Mouse (Mus musculus) hindbrain, postnatal 0 days (tissue): ENCODE measurements at regions not wholly inside any gene's neighbourhood (a gene's known extent, or its start where the extent isn't known, plus 50 kb on each side); places are given as distances from the start of the nearest gene placed in this dataset.

Experiments
- ATAC-seq: fragments of 200-750 bp; cut with Nextera tagmentation; 2 replicates; pipeline ENCODE4 v1.8.0; 2017; ENCODE audit warnings: mild to moderate bottlenecking, moderate TSS enrichment, moderate library complexity
- DNase-seq: peaks from one replicate; pipeline ENCODE4 v3.0.0-alpha.2; 2015; ENCODE audit warnings: low spot score
- H3K27ac ChIP-seq: fragments of 300-500 bp; sonication (generic); 2 replicates; pipeline ENCODE4 v1.5.1; 2014; ENCODE audit warnings: mild to moderate bottlenecking
- H3K27me3 ChIP-seq: fragments of 300-500 bp; sonication (generic); 2 replicates; pipeline ENCODE4 v1.6.1; 2014; ENCODE audit warnings: low read length, mixed read lengths; ENCODE audit not compliant: insufficient read depth
- H3K36me3 ChIP-seq: fragments of 300-500 bp; sonication (generic); 2 replicates; pipeline ENCODE4 v1.6.1; 2014; ENCODE audit warnings: low read length, mixed read lengths; ENCODE audit not compliant: insufficient read depth
- H3K4me1 ChIP-seq: fragments of 300-500 bp; sonication (generic); 2 replicates; pipeline ENCODE4 v1.6.1; 2014; ENCODE audit warnings: antibody characterized with exemption, low read length, mixed read lengths; ENCODE audit not compliant: insufficient read depth
- H3K4me2 ChIP-seq: fragments of 300-500 bp; sonication (generic); 2 replicates; pipeline ENCODE4 v1.6.1; 2014; ENCODE audit warnings: low read depth, mild to moderate bottlenecking, low read length, moderate library complexity, mixed read lengths
- H3K4me3 ChIP-seq: fragments of 300-500 bp; sonication (generic); 2 replicates; pipeline ENCODE4 v1.5.1; 2014; ENCODE audit warnings: low read length
- H3K9ac ChIP-seq: fragments of 300-500 bp; sonication (generic); replicated peaks from 2 replicates; pipeline ENCODE4 v1.6.1; 2014; ENCODE audit warnings: mild to moderate bottlenecking, low read length, moderate library complexity, mixed read lengths
- H3K9me3 ChIP-seq: fragments of 300-500 bp; sonication (generic); 2 replicates; pipeline ENCODE4 v1.6.1; 2016; ENCODE audit warnings: low read length, mixed read lengths
- CTCF ChIP-seq: IDR thresholded peaks from 2 replicates; pipeline ENCODE4 v1.5.1; 2016; ENCODE audit warnings: antibody characterized with exemption, control low read depth, low read depth
- WGBS: fragments of 180-500 bp; shearing (Covaris S2); extraction: QIAGEN DNeasy Blood & Tissue Kit; methylation state at CpG from one replicate; pipeline ENCODE4 v1.1.7; 2014; 5-methylcytosine and 5-hydroxymethylcytosine counted together

DNA sequence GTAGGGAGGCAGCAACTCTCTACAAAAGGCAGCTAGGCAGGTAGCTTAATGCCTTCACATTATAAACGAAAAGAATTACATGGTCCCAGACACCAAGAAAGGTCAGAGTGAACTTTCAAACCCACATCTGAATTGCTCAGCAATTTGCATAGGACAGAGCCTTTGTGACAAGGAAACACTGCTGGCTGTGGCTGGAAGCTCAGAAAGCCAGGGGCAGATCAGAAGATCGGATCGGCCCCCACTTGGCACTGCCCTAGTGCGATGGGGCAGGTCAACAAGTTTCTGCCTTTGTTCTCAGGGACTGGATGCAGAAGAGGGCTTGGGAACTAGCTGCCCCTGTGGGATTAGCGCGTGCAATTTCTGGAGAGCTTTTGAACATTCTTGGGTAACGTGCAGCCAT is 179.6 kb downstream of the Kit start:
- ATAC-seq (no peak), DNase-seq (no peak)
- 32% methylated on average over 7 of the region's 7 CpGs for WGBS
- peak overlapping the region; percentile 26; the same call in 1 of the 2 replicates for H3K27ac ChIP-seq
- no peaks in the 10 kb centered on the region for H3K36me3 ChIP-seq
- H3K4me2 ChIP-seq: no peak overlapping the region
- H3K9ac ChIP-seq: no peak overlapping the region
- no peaks in the 10 kb centered on the region for H3K27me3 ChIP-seq
- no peaks in the 10 kb centered on the region for H3K9me3 ChIP-seq
- no peak for TF ChIP-seq CTCF
- no peak overlapping the region for H3K4me3 ChIP-seq
- 0 out of 2 replicates have a peak, but pooled peaks cover 3% of the 10 kb centered on the region for H3K4me1 ChIP-seq

- no peaks in the 10 kb centered on the region for H3K27me3 ChIP-seq
- no peak for TF ChIP-seq CTCF
- H3K9ac ChIP-seq: no peak overlapping the region
- H3K9me3 ChIP-seq: no peaks in the 10 kb centered on the region
- ATAC-seq (no peak), DNase-seq (no peak)
- H3K4me1 ChIP-seq: no peaks in the 10 kb centered on the region; the same call in 1 of the 2 replicates
- H3K27ac ChIP-seq: no peak overlapping the region
- no peaks in the 10 kb centered on the region for H3K36me3 ChIP-seq
- WGBS: 82% methylated on average over 9 of the region's 9 CpGs
- no peak overlapping the region for H3K4me2 ChIP-seq
- no peak overlapping the region for H3K4me3 ChIP-seq
Measured at GRCm38 (mm10) chr5:75745311-75745710, 170.6 kb downstream of the Kit start.

DNA sequence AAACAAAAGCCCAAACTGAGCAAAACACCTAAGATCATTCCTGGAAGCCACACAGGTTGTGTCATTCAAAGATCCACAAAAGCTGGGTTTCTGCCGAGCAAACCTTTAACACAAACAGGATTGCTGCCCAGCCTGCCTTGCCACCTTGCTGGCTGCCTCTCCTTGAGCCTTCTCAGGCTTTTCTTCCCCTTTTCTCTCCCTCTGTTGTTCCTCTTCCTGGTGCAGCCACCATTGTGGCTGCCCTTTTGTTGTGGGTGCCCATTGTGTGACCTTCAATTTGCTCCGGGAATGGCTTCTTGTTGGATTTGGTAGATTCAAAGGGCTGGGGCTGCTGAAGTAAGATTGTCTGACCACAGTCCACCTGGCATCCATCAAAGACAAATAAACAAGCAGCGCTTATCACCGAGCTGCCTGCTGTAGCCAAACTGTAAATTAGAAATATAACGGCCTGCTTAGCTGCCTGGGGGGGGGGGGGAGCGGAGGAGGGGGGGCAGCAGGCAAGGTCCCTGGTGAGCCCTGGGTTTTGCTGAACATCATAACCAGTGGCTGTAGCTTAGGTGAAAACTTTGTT is 169.8 kb downstream of the Kit start:
- ATAC-seq (no peak), DNase-seq (no peak)
- Histone ChIP-seq H3K27me3 (no peaks in the 10 kb centered on the region), H3K27ac (peak overlapping the region; percentile 16; the same call in 1 of the 2 replicates), H3K9ac (no peak overlapping the region), H3K4me2 (no peak overlapping the region), H3K4me3 (no peak overlapping the region), H3K4me1 (no peaks in the 10 kb centered on the region; the same call in 1 of the 2 replicates), H3K9me3 (no peaks in the 10 kb centered on the region), H3K36me3 (no peaks in the 10 kb centered on the region)
- WGBS: 13% methylated on average over 5 of the region's 6 CpGs
- no peak for TF ChIP-seq CTCF

DNA sequence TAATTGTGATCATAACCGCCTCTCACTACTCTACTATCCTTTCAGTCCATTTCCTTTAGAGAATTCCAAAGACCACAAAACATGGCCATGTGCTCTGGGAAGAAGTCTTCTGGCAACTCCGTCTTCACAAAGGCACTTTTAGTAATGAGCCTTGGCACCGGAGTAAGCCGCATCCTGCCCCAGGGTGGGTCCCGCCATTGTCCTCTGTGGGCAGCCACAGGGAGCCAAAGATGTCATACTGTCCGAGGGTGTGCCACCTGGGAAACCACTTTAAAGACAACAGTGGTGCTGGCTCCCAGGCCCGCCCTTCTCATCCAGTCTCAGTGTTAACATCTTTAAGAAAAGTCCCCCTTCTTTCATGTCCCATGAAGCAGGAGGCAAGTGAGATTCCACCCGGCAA is 164.6 kb downstream of the Kit start:
- no peaks in the 10 kb centered on the region; the same call in 1 of the 2 replicates for H3K4me1 ChIP-seq

DNA sequence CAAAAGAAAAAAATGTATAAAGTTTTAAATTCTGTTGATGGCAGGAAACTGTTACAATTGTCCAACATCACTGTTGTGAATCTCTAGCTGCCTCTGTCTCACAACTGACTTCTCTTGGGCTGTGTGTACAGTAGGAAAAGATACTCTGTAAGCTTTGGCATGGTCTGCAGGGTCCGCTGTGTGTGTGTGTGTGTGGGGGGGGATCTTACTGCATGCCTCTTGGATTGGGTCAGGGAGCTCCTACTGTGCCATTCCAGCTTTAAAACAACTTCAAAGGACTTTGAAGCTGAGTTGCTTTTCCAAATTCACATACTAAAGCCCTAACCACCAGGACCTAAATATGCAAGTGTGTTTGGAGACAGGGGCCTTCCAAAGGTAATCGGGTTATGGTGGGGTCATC is 163.7 kb downstream of the Kit start:
- ATAC-seq: no peak
- 60% methylated on average over 2 of the region's 2 CpGs for WGBS
- Histone ChIP-seq H3K9ac (no peak overlapping the region), H3K27me3 (no peaks in the 10 kb centered on the region), H3K36me3 (no peaks in the 10 kb centered on the region), H3K27ac (no peak overlapping the region), H3K4me3 (no peak overlapping the region), H3K4me1 (no peaks in the 10 kb centered on the region), H3K9me3 (no peaks in the 10 kb centered on the region), H3K4me2 (no peak overlapping the region)
- no peak for TF ChIP-seq CTCF
- DNase-seq: no peak

More for the DNA sequence above, 164.6 kb downstream of the Kit start:
- no peak for TF ChIP-seq CTCF
- Histone ChIP-seq H3K36me3 (no peaks in the 10 kb centered on the region), H3K27ac (peak overlapping the region; percentile 26; the same call in 1 of the 2 replicates), H3K27me3 (no peaks in the 10 kb centered on the region), H3K9me3 (no peaks in the 10 kb centered on the region), H3K4me2 (no peak overlapping the region), H3K4me3 (no peak overlapping the region), H3K9ac (no peak overlapping the region)
- no peak for ATAC-seq
- 39% methylated on average over 8 of the region's 8 CpGs for WGBS
- DNase-seq: no peak

DNA sequence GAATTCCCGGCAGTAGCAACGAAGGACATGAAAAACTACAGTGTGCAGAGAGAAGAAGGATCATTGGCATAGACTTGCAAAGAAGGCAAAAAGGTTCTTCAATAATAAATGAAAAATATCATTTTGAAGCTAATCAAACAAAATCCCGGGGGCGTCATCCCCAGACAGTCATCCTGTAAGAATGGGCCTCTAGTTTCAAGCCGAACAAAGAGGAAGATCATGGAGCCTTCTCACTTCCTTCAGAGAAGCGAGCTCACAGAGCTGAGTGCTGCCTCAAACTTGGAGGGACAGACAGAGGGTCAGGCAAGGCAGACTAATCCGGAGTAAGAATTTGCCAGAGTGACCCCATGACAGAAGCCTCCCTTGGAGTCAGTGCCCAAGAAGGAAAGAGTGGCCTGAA is 163.0 kb downstream of the Kit start:
- H3K4me1 ChIP-seq: no peaks in the 10 kb centered on the region
- no peak overlapping the region for H3K4me2 ChIP-seq

GRCm38 (mm10) chr5:75736318-75736717 is 161.6 kb downstream of the Kit start:
- Histone ChIP-seq H3K4me2 (no peak overlapping the region), H3K27me3 (no peaks in the 10 kb centered on the region), H3K9me3 (no peaks in the 10 kb centered on the region), H3K36me3 (no peaks in the 10 kb centered on the region), H3K4me3 (no peak overlapping the region), H3K27ac (no peak overlapping the region), H3K4me1 (no peaks in the 10 kb centered on the region), H3K9ac (no peak overlapping the region)
- peak; percentile 55 for TF ChIP-seq CTCF
- DNase-seq: no peak
- ATAC-seq: no peak

More for the DNA sequence above, 163.0 kb downstream of the Kit start:
- ATAC-seq (no peak), DNase-seq (no peak)
- 84% methylated on average over 7 of the region's 7 CpGs for WGBS
- Histone ChIP-seq H3K27me3 (no peaks in the 10 kb centered on the region), H3K4me3 (no peak overlapping the region), H3K36me3 (no peaks in the 10 kb centered on the region), H3K9me3 (no peaks in the 10 kb centered on the region), H3K27ac (no peak overlapping the region), H3K9ac (no peak overlapping the region)
- TF ChIP-seq CTCF: no peak
